Mouse (Mus musculus) liver, postnatal 0 days (tissue): ENCODE measurements around the gene Rdh16.
"Not testable (repeated sequence)": the region's sequence is repeated elsewhere in the genome, so short reads cannot be mapped to it uniquely, and the experiment has no call there.

Source experiments
- CTCF ChIP-seq: sonication (generic); IDR thresholded peaks from 2 replicates; pipeline ENCODE4 v1.5.1; 2016; ENCODE audit warnings: antibody characterized with exemption, low read depth
- EP300 ChIP-seq: IDR thresholded peaks from 2 replicates; pipeline ENCODE4 v1.6.1; 2016; ENCODE audit warnings: antibody characterized with exemption, low read depth, mild to moderate bottlenecking

- not testable (repeated sequence) for TF ChIP-seq EP300, CTCF
Observed at GRCm38 (mm10) chr10:127893163-127894022, 92.4 kb downstream of the Rdh16 start.
